Mouse (Mus musculus) CD4-positive naive resting alpha-beta T cell, adult 76 days (primary cell): Measurements from ENCODE around the gene Sct. TPM values are rescaled to one million over a fixed set of nuclear protein-coding genes. Genes with fewer than 3 reads are reported as not detected.

Experiments used
- total RNA-seq: library from RNA; stranded (reverse); gene quantifications from one replicate; pipeline ENCODE4 v1.2.4, GENCODE M21; 2023

Sct gene
- total RNA-seq, result not detected

DNA sequence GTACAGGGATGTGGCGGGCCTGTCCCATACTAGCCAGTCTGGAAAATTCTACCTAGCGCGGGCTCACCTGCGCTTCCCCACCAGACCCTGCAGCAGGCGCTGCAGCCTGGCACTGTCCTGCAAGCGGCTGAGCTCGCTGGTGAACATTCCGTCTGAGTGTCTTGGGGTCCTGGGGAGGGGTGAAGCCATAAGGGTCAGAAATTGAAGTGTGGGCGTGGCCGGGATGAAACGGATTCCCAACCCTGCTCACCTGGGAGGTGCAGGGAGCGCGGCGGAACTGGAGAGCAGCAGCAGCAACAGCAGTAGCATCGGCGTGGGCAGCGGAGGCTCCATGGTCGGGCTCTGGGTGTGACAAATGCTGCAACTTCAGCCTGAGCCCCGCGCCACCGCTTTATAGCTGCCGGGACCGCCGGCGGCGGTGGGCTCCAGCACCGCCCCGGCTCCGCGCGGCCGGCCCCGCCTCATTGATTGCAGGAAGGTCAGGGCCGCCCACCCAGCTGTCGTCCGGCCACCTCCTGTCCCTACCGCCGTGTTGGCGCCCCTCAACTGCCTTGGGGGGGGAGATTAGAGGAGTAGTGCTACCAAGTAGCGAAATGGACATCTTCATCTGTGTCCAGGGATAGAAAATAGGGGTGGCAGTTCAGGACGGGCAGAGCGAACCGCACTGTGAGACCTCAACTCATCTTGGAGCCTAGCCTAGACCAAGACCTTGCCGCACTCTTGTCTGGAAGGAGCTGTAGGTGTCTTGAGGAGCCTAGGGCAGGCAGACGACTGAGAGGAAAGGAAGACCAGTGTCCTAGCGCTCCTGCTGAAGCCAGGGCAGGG lies at the start of gene Sct:
Gene Sct (minus strand): TSS at position 368 of the 825 bp plus-strand sequence.

DNA sequence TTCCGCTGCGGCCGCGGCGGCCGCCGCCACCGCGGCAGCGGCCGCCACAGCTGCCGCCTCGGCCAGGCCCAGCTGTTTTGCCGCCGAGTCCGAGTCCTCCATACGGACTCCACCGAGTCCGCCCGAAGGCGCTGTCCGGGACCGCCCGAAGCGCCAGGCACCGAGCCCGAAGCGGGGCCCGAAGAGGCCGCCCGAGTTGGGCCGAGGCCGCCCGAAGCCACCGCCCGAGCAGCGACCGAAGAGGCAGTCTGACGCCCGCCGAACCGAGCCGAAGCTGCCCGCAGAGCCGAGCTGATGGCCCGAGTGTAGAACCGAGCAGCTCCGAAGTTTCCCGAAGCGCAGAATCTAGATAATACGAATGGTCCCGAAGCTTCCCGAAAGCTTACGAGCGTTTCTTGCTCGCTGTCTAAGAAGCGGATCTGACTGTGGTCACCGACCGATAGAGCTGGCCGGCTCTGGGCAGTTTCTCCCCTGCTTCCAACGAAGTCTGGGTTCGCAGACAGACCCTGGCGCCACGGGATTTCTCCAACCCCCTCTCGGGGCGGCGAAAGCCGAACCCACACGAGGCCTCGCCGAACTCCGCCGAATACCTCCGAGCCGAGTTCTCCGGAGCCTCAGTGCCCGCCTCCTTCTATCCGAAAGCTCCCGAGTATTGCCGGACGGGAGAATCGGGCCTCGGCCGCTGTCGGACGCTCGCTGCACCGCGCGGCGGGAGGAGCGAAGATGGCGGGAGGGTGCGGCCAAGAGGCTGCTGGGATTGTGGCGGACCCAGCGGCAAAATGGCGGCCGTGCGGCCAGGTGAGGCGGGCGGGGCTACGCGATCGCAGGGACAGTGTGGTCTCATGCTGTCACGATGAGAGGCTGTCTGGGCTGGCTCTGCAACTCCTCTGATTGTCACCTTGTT lies 48.8 kb upstream of the Sct start, which contains the start of the genes Deaf1 and Tmem80:
Gene Deaf1 (minus strand): TSS at position 222 of the 904 bp plus-strand sequence.
Gene Tmem80 (plus strand): TSS at position 271 of the 904 bp plus-strand sequence.

DNA sequence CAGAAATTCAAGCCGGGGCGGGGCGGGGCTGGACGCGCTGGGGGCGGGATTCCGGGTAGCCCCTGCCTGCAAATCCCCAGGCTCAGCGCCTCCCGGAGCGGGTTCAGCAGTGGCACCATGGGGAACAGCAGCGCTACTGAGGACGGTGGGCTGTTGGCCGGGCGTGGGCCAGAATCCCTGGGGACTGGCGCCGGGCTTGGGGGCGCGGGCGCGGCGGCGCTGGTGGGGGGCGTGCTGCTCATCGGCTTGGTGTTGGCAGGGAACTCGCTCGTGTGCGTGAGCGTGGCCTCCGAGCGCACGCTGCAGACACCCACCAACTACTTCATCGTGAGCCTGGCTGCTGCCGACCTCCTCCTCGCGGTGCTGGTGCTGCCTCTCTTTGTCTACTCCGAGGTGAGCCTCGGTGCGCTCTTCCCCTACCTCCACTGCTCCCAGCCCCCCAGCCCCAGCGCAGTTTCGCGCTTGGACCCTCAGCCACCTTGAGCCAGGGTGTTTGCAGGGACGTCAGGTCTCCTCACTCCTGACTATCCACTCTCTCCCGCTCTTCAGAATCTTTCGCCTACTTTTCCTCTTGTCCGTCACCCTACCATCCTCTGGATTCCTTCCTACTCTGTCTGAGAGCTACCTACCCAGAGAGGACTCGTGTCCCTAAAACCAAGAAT lies 13.1 kb upstream of the Sct start, which contains the start of gene Drd4:
Gene Drd4 (plus strand): TSS at position 86 of the 662 bp plus-strand sequence.

DNA sequence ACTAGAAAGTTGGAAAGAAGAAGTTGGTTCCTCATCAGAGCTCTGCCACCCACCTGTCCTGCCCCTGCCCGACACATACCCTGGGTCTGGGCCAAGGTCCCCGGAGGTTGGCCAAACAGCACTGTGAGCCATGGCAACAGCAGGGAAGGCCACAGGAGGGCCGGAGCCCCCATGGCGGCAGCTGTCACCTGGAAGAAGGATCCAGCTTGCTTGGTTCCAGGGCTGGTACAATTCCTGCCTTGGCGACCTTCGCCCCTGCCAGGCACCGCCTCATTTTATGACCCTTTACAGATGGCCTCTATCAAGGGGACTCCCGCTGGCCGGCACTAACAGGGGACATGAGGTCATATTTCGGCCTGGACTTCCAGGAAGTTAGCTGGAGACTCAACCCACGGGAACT lies 2.4 kb downstream of the Sct start, which contains the start of gene Cdhr5:
Gene Cdhr5 (minus strand): TSS at position 241 of the 400 bp plus-strand sequence.

DNA sequence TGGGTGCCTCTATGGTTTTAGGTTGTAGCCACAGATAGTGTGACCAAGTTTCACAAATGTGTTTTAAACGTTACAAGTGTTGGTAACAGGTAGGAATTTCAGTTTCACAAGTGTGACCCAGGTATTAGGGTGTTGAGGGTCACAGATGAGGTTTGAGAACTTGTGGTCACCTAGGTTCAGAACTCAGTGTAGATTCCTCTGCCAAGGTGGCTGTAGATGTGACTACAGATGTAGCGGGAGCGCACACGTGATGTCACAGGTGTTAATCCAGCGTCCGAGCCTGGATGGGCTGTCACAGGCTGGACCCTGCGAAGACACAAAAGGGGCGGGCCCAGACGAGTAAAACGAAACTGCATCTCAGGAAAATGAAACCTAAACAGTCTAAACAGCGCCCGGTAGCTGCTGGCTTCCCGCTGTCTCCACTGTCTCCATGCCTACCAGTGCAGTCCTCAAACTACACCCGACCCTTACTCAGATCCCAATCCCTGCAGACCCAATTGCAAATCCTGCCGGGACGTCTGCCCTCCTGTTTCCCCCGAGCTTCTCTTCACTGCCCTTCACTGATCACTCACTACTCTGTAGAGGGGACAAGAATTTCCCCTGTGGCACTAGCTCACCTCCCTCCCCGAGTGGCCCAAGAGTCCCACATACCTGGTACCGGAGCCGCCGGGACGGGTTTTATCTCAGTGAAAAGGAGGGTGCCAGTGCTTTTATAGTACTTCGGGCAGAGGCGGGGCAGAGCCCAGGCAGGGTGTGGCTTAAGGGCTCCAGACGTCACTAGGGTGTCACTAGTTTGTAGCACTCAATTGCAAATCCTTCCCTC lies 13.0 kb downstream of the Sct start, which contains the start of gene Irf7:
Gene Irf7 (minus strand): TSS at position 743 of the 823 bp plus-strand sequence.

Other genes starting within 250 kb of the Sct start
- 1.4 TPM for gene B4galnt4, start 218.0 kb downstream of the Sct start, total RNA-seq
- gene Pkp3, start 200.9 kb downstream of the Sct start, total RNA-seq, result 35.3 TPM
- 56.4 TPM for gene Sigirr, start 178.6 kb downstream of the Sct start, total RNA-seq
- gene Ano9, start 161.3 kb downstream of the Sct start, total RNA-seq, result not detected
- 6.5 TPM for gene Ptdss2, start 156.8 kb downstream of the Sct start, total RNA-seq
- gene Rnh1, start 106.3 kb downstream of the Sct start, total RNA-seq, result 44.3 TPM
- gene Hras, start 85.1 kb downstream of the Sct start, total RNA-seq, result 23.0 TPM
- gene Lrrc56, start 85.0 kb downstream of the Sct start, total RNA-seq, result 2.1 TPM
- 2.8 TPM for gene Lmntd2, start 65.1 kb downstream of the Sct start, total RNA-seq
- gene Rassf7, start 63.3 kb downstream of the Sct start, total RNA-seq, result 10.6 TPM
- 154 TPM for gene Phrf1, start 50.3 kb downstream of the Sct start, total RNA-seq
- 62.5 TPM for gene Irf7, start 12.7 kb downstream of the Sct start, total RNA-seq
- gene Cdhr5, start 2.3 kb downstream of the Sct start, total RNA-seq, result not detected
- not detected for gene Drd4, start 12.9 kb upstream of the Sct start, total RNA-seq
- gene Deaf1, start 48.6 kb upstream of the Sct start, total RNA-seq, result 56.9 TPM
- 22.6 TPM for gene Tmem80, start 48.6 kb upstream of the Sct start, total RNA-seq
- not detected for gene Eps8l2, start 59.7 kb upstream of the Sct start, total RNA-seq
- 88.3 TPM for gene Taldo1, start 113.1 kb upstream of the Sct start, total RNA-seq
- 29.1 TPM for gene Gatd1, start 135.0 kb upstream of the Sct start, total RNA-seq
- not detected for gene Cend1, start 150.4 kb upstream of the Sct start, total RNA-seq
- 53.6 TPM for gene Slc25a22, start 158.8 kb upstream of the Sct start, total RNA-seq
- 4.1 TPM for gene Pidd1, start 164.9 kb upstream of the Sct start, total RNA-seq
- gene Rplp2, start 168.2 kb upstream of the Sct start, total RNA-seq, result 3,494 TPM
- 66.5 TPM for gene Pnpla2, start 176.1 kb upstream of the Sct start, total RNA-seq
- not detected for gene Cracr2b, start 182.0 kb upstream of the Sct start, total RNA-seq
- gene Cd151, start 188.3 kb upstream of the Sct start, total RNA-seq, result 14.0 TPM
- 11.6 TPM for gene Polr2l, start 196.0 kb upstream of the Sct start, total RNA-seq
- gene Tspan4, start 196.1 kb upstream of the Sct start, total RNA-seq, result 2.2 TPM